Mouse (Mus musculus) fat pad, adult 2 months (tissue): Measurements from ENCODE around the gene Golga7b.

Experiments used
- DNase-seq: peaks from one replicate; pipeline ENCODE4 v3.0.0-alpha.2; 2011; ENCODE audit warnings: low read depth, low spot score; ENCODE audit errors: extremely low read depth

Golga7b gene

GRCm38 (mm10) chr19:42293216-42293615 is 45.8 kb downstream of the Golga7b start:
- DNase-seq: no peak

GRCm38 (mm10) chr19:42303210-42303813 is 55.9 kb downstream of the Golga7b start:
- DNase-seq: no peak

GRCm38 (mm10) chr19:42304506-42304905 is 57.1 kb downstream of the Golga7b start:
- DNase-seq: no peak

GRCm38 (mm10) chr19:42305746-42306145 is 58.4 kb downstream of the Golga7b start:
- DNase-seq: no peak

- no peak for DNase-seq
Measured at GRCm38 (mm10) chr19:42306202-42306601, 58.8 kb downstream of the Golga7b start.

GRCm38 (mm10) chr19:42307019-42307418 is 59.6 kb downstream of the Golga7b start:
- DNase-seq: no peak

- DNase-seq: no peak
Measured at GRCm38 (mm10) chr19:42308931-42309330, 61.6 kb downstream of the Golga7b start.

GRCm38 (mm10) chr19:42311332-42311731 is 64.0 kb downstream of the Golga7b start:
- DNase-seq: no peak

GRCm38 (mm10) chr19:42312191-42312590 is 64.8 kb downstream of the Golga7b start:
- no peak for DNase-seq

- no peak for DNase-seq
Measured at GRCm38 (mm10) chr19:42315070-42315679, 67.8 kb downstream of the Golga7b start.

- DNase-seq: no peak
Measured at GRCm38 (mm10) chr19:42315914-42316313, 68.5 kb downstream of the Golga7b start.

- DNase-seq: no peak
Measured at GRCm38 (mm10) chr19:42316525-42316924, 69.2 kb downstream of the Golga7b start.

GRCm38 (mm10) chr19:42316998-42317397 is 69.6 kb downstream of the Golga7b start:
- no peak for DNase-seq

GRCm38 (mm10) chr19:42317648-42318425 is 70.5 kb downstream of the Golga7b start:
- DNase-seq: no peak
